Mouse (Mus musculus): ENCODE results near the gene Scn3b. TPM values are rescaled to one million over a fixed set of nuclear protein-coding genes. Genes with fewer than 3 reads are reported as not detected.

Gene Scn3b
- polyA plus RNA-seq, 1 experiment from 2014 or later, result 5.9 TPM

GRCm38 (mm10) chr9:40332326-40332725 lies 63.3 kb downstream of the Scn3b start:
- Histone ChIP-seq H3K4me3 (ENCODE audit: inconsistent target) (no peak overlapping the region), H3K27ac (no peak overlapping the region), H3K79me2 (ENCODE audit: inconsistent target) (peaks cover 63% of the 10 kb centered on the region), H3K36me3 (ENCODE audit: inconsistent target) (no peaks in the 10 kb centered on the region; the same call in 1 of the 2 replicates)
- WGBS (ENCODE audit: missing documents), result 100% methylated on average over 4 of the region's 4 CpGs

- peaks cover 63% of the 10 kb centered on the region for H3K79me2 ChIP-seq (ENCODE audit: inconsistent target)
- 92% methylated on average over 31 of the region's 31 CpGs for WGBS (ENCODE audit: missing documents)
These were observed 64.0 kb downstream of the Scn3b start for GRCm38 (mm10) chr9:40332731-40333648.

GRCm38 (mm10) chr9:40333649-40334396 lies 64.8 kb downstream of the Scn3b start:
- H3K36me3 ChIP-seq (ENCODE audit: inconsistent target), result no peaks in the 10 kb centered on the region; the same call in 1 of the 2 replicates
- H3K79me2 ChIP-seq (ENCODE audit: inconsistent target), result peaks cover 63% of the 10 kb centered on the region
- WGBS (ENCODE audit: missing documents), result 54% methylated on average over 9 of the region's 9 CpGs
- no peak overlapping the region for H3K27ac ChIP-seq
- no peak overlapping the region for H3K4me3 ChIP-seq (ENCODE audit: inconsistent target)

More at GRCm38 (mm10) chr9:40332731-40333648, 64.0 kb downstream of the Scn3b start:
- Histone ChIP-seq H3K27ac (no peak overlapping the region), H3K4me3 (ENCODE audit: inconsistent target) (no peak overlapping the region), H3K36me3 (ENCODE audit: inconsistent target) (no peaks in the 10 kb centered on the region; the same call in 1 of the 2 replicates)

GRCm38 (mm10) chr9:40334617-40335016 lies 65.6 kb downstream of the Scn3b start:
- no peak overlapping the region for H3K4me3 ChIP-seq (ENCODE audit: inconsistent target)
- WGBS (ENCODE audit: missing documents), result 90% methylated on average over 2 of the region's 2 CpGs
- H3K79me2 ChIP-seq (ENCODE audit: inconsistent target), result peaks cover 63% of the 10 kb centered on the region
- no peaks in the 10 kb centered on the region; the same call in 1 of the 2 replicates for H3K36me3 ChIP-seq (ENCODE audit: inconsistent target)
- no peak overlapping the region for H3K27ac ChIP-seq

GRCm38 (mm10) chr9:40336701-40337100 lies 67.7 kb downstream of the Scn3b start:
- Histone ChIP-seq H3K27ac (no peak overlapping the region), H3K36me3 (ENCODE audit: inconsistent target) (no peaks in the 10 kb centered on the region; the same call in 1 of the 2 replicates), H3K79me2 (ENCODE audit: inconsistent target) (peaks cover 79% of the 10 kb centered on the region), H3K4me3 (ENCODE audit: inconsistent target) (no peak overlapping the region)
- WGBS (ENCODE audit: missing documents), result 90% methylated on average over 5 of the region's 5 CpGs

GRCm38 (mm10) chr9:40337131-40337820 lies 68.3 kb downstream of the Scn3b start:
- Histone ChIP-seq H3K36me3 (ENCODE audit: inconsistent target) (no peaks in the 10 kb centered on the region; the same call in 1 of the 2 replicates), H3K79me2 (ENCODE audit: inconsistent target) (peaks cover 84% of the 10 kb centered on the region), H3K27ac (no peak overlapping the region), H3K4me3 (ENCODE audit: inconsistent target) (no peak overlapping the region)
- WGBS (ENCODE audit: missing documents), result 92% methylated on average over 4 of the region's 4 CpGs

- H3K27ac ChIP-seq, result no peak overlapping the region
- WGBS (ENCODE audit: missing documents), result 93% methylated on average over 9 of the region's 9 CpGs
- H3K4me3 ChIP-seq (ENCODE audit: inconsistent target), result no peak overlapping the region
These were observed 70.6 kb downstream of the Scn3b start for GRCm38 (mm10) chr9:40339578-40339977.

More at GRCm38 (mm10) chr9:40339578-40339977, 70.6 kb downstream of the Scn3b start:
- Histone ChIP-seq H3K36me3 (ENCODE audit: inconsistent target) (no peaks in the 10 kb centered on the region), H3K79me2 (ENCODE audit: inconsistent target) (peaks cover 100% of the 10 kb centered on the region)

Other genes with a start within 250 kb of the Scn3b start
- gene Olfr981, start 247.8 kb upstream of the Scn3b start, polyA plus RNA-seq (2018), result not detected in 3 replicates
- gene Olfr982, start 195.4 kb upstream of the Scn3b start, polyA plus RNA-seq (2018), result not detected in 3 replicates
- not detected in 3 replicates for gene Olfr983, start 175.6 kb upstream of the Scn3b start, polyA plus RNA-seq (2018)
- gene Olfr984, start 155.0 kb upstream of the Scn3b start, polyA plus RNA-seq (2018), result not detected in 3 replicates
- gene Olfr985, start 139.0 kb upstream of the Scn3b start, polyA plus RNA-seq (2018), result not detected in 3 replicates
- not detected in 3 replicates for gene Tmem225, start 121.1 kb upstream of the Scn3b start, polyA plus RNA-seq (2018)
- not detected in 3 replicates for gene Olfr986, start 88.3 kb upstream of the Scn3b start, polyA plus RNA-seq (2018)
- gene Zfp202, start 76.9 kb upstream of the Scn3b start, polyA plus RNA-seq (2018), result 3.4 to 4.8 TPM (median 4.1 TPM) in 3 replicates